Mouse (Mus musculus): ENCODE measurements at regions not wholly inside any gene's neighbourhood (a gene's known extent, or its start where the extent isn't known, plus 50 kb on each side); places are given as distances from the start of the nearest gene placed in this dataset.

DNA sequence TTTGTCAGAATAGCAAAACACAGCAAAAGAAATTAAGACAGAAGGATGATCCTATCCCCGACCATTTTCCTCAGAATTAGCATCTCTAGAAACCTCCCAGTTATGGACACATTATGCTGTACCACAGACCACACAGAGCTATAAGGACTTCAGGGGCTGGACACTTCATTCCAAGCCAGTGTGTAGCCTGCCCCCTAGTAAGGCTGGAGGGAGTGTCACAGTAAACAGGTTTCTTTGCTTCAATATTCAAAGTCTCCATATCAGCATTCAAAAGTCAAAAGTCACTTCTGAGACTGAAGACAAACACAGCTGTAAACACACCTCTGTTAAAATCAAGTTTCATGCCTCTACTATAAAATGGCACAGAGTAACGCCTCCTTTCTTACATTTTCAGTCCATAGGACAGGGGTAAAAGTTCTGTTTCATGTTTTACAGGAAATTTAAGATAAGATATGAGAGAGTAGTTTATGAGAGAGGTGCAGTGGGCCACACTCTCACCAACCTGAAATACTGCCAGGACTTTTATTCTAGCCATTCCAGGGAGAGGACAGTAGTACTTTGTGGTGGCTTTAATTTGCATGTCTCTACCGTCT, 226.6 kb downstream of the C1d start:
- TF ChIP-seq GATA1 (IDR thresholded peaks at IDR 0.05; ENCODE audit: borderline replicate concordance, low read length) (no peak), CTCF (IDR thresholded peaks at IDR 0.05; ENCODE audit: low read depth, low read length) (no peak), TAL1 (conservative IDR thresholded peaks at IDR 0.05; ENCODE audit: low read depth, low read length) (no peak), POLR2AphosphoS5 (IDR thresholded peaks at IDR 0.05; ENCODE audit: insufficient replicate concordance, low read depth, low read length) (no peak)

All from G1E (cell line).